Mouse (Mus musculus) adrenal gland, adult (tissue): ENCODE measurements around the gene Adgrl2.

Experiments
- DNase-seq, 2 experiments: peaks; one replicate each; pipeline ENCODE4 v3.0.0; 2022 to 2023; ENCODE audit warnings: low spot score in 1 of 2; ENCODE audit not compliant: inconsistent age in 2 of 2

Adgrl2 gene

DNA sequence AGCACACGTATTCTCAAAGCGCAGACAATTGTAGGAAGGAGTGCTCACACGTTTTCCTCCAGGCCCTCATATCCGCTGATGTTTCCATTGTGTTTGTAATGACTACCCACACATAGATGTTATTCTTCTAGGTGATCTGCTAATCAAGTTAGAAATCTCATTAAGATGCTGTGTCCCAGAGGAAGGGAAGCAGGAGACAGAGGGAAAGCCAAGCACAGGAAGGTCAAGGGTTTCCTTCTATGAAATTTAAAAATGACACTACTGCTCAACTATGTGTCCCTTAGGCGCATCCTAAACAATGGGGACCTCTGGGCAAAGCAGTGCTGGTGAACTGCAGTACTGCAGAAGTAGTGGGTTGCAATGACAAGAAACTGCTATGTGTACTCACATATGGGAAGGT lies 102.5 kb downstream of the Adgrl2 start:
- no peak for DNase-seq

DNA sequence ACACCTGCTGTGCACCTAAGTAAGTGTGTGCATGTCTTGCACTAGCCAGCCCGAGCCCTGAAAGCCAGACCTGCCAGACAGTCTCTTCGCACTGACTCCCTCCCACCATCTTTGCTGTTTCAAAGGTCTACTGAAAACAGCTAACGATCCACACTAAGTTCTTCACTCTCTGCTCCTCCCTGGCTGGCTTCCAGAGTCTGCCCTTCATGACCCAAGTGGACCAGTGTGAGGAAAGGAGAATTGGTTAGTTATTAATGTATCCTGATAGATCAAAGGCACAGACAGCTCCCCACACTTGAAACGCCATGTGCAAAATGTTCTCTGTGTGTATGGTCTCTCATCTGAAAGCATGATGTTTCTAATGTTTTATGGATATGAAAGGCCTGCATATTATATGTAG lies 103.4 kb downstream of the Adgrl2 start:
- DNase-seq, result no peak

DNA sequence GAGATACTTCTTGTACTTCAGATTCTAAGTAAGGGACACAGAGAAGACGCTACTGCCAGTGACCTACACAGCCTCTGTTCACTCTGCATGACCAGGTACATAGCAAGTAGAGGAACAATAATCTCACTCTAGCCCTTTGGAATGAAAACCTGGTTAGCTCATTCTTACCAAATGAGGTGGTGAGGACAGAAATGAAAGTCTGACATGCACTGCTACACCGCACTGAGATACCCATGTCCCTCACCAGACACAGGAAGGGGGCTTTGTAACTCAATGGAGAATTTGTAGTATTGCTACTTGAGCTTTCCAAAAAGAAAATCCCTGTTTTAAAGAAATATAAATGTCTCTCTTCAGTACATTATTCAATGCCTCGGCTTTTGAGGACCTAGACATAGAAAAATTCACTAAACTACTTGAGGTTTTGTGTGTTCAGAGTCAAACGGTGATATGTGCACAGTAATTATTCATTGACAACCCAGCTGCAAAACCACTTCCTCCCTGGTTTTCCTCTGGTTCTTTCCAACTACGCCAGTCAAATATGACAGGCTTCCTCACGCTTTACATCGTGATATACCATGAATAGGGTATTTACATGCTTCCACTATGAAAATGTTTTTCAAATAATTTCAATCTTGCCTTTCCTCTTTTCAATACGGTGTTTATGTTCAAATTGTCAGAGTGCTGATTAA lies 104.2 kb downstream of the Adgrl2 start:
- no peak for DNase-seq

DNA sequence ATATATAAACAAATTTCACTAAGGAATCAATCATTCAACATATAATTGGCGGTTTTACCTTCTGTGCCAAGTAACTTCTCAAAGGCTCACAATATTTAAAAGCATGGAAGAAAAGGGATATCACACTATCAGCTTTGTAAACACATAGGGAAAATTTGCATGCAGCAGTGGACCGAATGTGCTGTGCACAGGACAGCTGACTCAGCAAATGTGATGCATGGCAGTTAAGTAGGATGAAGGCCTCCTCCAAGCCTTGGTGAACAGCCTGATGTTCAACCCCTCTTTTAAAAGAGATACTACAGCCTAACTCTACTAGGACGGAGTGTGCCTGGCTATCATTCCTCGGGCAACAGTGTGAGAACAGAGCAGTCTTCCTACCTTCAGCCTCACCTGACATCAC lies 105.2 kb downstream of the Adgrl2 start:
- DNase-seq, result no peak

DNA sequence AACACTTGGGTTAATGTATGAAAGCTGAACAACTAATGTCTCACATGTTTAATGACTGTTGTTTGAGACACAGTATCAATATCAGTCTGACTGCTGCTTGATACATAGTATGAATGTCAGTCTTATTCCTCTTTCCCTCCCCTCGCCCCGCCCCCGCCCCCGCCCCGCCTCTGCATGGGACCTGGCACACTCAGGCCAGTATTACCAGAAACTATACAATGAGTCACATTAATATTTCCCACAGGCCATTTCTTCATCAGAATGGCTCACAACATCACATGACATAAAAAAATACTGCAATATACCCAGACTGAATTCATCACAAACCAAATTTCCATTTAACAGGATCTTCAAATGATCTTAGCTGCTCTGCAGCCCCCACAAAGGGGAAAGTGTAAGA lies 108.9 kb downstream of the Adgrl2 start:
- no peak for DNase-seq

DNA sequence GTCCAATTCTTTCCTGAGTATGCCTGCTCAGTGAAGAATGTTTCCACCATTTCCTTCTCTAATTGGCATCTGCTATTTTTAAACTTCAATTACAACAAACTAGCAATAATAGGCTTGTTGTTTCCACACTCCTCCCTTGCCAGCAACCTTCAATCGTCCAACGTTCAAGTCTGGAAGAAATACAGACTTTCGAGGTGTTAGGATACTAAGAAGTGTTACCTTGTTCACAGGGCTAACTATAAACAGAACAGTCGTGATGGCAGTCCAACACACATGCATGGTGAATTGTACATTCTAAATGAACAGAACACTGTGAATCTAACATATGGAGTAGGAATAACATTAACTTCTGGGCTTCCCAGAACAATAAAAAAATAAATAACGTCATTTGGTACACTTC lies 117.8 kb downstream of the Adgrl2 start:
- DNase-seq, result no peak

DNA sequence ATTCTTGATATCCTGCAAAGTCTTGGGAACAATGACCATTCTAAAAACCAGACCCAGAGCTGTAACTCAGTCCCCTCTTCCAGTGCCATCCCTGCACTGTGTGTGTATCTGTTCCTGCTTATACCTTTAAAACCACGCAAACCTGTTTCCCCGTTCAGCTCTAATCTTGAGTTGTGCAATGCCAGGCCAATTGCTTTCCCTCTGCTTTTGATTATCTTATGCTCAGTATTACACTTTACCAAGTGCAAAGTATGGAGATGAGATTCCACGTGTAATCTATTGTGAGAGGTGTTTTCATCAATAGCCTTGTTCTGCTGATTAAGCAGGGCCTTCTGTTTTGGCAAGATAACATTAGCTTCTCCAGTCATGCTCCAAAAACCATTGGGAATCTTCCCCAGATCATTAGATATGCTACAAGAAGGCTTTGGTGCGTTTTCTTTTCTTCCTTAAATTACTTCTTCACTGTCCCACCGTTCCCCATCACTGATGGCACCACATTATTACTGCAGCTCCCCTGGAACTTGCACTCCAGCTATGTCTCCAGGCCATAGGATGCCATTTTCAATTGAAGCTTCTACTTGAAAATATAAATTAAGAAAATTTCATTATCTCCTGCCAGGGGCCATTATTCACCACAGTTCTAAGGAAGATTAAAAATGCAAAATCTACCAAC lies 118.4 kb downstream of the Adgrl2 start:
- DNase-seq, result no peak

DNA sequence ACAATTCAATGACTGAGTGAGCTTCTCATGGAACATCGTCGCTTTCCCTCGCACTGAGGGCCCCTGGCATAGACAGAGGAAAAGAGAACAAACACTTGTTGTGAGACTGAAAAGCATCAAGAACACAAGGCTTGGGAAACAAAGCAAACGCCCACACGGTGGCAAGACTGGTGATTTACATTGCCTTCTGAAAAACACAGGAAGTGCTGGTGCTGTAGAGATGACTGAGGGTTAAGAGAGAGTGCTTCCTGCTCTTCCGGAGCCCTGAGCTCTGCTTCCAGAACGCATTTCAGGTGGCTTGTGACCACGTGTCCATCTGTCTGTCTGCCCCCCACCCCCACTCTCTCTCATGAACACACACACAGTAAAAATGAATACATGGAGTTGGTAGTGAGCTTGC lies 122.7 kb downstream of the Adgrl2 start:
- DNase-seq, result peak in 1 of 2 experiments; percentile 30

DNA sequence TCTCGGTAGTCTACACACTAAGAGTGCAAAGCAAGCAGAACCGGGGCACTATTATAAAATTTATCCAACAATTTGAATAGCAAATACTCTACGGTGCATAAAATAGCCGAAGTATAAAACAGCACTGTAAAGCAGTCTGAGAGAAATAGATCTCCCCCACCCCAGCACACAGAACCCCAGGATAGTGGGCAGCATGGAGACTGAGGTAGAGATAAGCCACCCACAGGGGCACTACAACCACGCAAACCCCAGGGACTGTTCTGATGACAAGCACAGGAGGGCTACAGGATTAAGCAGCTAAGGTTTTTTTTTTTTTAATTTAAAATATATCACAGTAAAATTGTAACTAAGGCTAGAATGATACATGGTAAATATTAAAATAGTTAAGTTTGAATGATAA lies 123.7 kb downstream of the Adgrl2 start:
- DNase-seq, result no peak

DNA sequence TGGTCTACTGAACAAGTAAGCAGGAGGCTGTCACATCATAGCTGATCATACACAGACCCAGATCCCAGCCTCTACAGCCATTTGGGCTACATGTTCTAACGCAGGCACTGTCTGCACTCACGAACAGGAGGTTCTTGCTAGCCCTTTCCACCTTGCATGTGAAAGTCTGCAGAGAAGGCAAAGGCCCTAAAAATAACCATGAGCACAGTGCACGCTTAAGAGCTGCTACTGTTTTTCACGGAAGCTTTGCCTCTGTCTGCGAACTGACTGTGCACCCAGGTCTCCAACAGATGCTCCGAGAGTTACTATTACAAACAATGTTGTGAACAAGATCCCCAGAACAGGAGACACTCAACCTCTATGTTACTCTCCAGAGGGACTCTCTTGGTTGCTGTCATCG lies 124.3 kb downstream of the Adgrl2 start:
- DNase-seq, result no peak

DNA sequence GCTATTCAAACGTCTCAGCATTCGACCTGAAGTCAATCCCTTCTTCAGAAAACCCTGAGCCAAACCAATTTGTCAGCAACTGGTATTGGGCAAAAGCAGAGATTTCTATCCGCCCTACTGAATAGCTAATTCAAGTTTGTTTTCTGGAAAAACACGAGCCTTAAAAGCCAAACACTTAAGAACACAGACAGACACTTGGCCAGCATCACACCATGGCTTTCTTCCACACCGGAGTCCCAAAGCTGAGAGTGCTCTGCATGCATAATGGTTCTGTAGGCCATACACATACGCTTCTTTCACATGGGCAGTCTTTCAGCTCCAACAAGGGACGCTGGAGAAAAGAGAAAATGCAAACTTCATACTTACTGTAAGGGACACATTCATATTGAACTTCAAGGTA lies 125.1 kb downstream of the Adgrl2 start:
- DNase-seq, result no peak

DNA sequence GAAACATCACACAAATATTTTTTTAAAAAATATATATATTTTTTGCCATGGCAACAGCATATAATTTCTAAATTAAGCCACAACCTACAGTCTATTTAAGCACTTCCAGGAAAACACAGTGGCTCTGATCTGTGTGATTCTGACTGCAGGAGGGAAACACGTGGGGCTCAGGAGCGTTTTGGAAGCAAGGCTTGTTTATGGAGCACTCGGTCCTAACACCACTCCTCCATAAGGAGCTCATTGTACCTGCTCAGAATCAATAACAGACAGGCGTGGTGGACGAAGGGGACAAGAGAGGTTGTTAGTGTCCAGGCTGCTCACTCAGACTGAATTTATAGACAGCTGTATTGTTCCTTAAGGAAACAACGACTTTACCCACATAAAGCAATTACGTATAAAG lies 128.5 kb downstream of the Adgrl2 start:
- no peak for DNase-seq

DNA sequence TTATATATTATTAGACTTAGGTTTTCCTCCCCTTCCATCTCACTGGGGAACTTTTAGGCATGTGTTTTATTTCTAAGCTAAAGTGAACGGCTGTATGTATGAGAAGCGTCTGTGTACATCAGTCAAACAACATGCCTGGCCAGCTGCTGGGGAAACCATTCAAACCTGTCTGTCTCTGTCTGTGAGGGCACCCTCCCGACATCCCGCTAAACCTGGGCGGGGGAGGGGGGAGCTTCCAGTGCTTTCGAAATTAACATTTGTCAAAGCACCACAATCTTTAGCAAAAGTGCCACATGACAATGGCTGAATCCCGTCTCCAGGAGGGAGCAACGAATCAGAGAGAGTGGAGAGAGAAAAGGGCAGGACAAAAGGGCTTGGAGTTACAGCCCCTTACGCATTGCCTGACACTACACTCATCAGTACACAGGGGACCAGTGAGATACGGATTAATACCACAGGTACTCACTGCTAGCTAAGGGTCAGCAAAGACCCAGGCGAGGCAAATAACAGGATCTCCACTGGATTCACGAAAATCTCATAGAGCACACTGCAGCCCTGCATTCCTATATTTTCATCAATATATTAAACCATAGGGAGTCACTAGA lies 135.9 kb downstream of the Adgrl2 start:
- no peak for DNase-seq

DNA sequence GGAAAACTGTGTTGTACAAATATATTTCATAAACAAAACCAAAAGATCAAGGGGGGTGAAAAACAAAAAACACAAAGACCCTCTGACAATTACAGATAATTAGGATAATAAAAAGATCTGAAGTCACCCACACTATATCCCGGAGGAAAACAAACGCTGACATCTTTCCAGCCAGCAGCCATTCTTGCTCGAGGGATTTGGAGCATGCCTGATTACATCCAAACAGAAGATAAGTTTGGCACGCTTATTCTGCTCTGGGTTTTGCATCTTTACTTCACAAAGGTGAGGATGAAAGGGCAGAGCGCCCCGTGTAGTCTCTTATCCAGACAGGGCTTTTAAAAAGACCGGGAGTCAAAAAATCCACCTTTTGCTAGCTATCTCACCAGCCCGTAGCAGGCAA lies 137.0 kb downstream of the Adgrl2 start:
- no peak for DNase-seq

DNA sequence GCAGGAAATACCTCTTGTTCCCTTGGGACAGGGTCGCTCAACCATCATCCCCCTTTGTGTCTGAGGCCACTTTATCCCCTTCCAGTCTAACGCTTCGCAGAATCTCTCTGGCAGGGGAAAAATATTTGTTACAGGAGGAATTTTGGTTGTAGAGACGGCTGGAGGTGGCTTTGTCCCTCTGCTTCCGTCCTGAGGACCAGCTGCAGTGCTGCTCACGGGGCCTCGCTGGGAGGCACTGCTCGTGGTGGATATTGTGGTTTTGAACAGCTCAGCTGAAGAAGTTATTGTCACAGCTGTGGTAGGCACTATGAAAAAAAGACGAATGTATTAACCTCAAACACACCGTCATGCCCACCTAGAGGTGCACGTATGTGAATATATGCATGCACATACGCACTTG lies 137.8 kb downstream of the Adgrl2 start:
- DNase-seq, result no peak

DNA sequence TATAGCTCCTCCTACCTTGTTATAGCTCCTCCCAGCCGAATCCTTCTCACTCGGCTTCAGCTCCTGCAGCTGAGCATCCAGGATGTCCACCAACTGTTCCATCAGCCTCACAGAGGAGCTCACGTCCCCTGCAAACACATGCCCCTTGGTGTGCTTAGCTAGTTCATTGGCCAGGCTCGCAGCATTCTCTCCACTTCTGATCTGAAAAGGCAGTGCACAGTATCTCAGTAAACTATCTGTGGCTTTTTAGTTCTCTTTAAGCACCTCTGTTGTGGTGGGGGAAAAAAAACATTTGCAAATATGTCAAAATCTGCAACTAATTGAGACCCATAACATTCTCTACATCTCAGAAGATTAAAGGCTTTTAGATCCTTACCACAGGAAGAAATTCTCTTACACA lies 139.5 kb downstream of the Adgrl2 start:
- DNase-seq, result no peak

DNA sequence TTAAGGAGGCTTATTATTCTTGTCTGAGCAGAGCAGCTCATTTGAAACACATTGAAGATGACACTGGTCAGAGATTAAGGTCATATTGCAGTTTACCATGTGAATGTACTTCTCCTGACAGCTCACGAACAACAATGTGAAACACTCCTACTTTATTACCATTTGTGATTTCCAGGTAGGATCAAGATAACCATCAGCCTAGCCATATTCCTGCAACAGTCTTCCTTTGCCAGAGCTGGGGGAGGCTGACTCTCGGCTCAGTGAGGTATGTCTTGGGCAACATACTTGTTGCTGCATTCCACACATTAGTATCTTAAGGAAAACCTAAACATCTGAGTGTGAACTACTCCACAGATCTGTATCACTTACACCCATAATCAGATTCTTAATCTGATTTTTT lies 142.0 kb downstream of the Adgrl2 start:
- DNase-seq, result no peak

DNA sequence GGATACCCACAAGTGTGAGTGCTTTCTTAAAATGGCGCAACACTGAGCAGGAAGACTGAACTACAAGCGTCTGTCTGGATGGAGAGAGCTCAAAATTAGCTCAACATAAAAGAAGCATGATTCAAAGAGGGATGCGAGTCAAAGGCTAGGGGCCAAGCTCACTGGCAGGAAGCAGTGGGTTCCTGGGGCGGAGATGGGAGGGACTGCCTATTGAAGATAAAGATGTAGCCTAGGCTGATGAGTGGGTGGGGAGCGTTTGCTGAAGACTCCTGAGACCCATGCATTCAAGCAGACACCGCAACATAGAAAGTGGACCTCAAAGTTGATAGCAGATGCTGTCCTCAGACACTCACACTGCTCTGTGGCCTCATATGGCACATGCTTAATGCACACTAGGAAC lies 146.2 kb downstream of the Adgrl2 start:
- DNase-seq, result no peak

DNA sequence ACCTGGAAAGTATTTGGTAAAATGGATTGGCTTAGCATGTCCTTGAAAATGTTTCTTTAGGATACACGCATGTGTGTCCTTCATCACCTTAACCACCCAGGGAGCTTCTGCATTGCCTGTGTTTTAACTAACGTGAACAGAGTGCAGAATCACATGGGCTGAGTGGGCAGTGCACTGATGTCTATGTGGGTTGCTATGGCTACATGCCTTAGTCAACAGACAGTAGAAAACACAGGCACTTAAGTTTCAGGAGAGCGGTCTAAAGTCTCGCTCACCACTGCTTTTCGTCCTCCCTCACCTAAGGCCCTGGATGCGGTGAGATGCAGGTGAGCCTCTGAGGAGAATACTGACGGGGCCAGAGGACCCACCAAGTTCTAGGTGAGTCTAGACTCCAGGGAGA lies 147.8 kb downstream of the Adgrl2 start:
- no peak for DNase-seq

DNA sequence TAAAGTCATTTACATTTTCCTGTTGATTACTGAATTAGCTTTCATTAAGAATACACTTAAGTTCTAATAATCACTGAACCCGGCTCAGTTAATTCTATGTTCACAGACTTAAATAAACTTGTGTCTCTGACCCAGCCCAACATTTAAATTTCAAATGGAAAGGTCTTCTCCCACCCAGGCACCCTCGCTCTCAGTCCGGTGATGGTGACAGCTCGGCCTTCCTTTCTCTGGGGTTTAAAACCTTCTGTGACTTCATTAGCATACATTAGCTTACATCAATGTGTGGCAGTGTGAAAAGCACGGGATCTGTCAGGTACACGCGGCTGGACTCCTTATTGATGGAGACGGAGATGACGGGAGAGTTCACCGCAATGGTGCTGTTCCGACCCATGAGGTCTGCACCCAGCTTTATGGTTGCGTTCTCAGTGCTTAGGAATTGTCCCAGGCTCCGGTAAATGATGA lies 151.5 kb downstream of the Adgrl2 start:
- no peak for DNase-seq

DNA sequence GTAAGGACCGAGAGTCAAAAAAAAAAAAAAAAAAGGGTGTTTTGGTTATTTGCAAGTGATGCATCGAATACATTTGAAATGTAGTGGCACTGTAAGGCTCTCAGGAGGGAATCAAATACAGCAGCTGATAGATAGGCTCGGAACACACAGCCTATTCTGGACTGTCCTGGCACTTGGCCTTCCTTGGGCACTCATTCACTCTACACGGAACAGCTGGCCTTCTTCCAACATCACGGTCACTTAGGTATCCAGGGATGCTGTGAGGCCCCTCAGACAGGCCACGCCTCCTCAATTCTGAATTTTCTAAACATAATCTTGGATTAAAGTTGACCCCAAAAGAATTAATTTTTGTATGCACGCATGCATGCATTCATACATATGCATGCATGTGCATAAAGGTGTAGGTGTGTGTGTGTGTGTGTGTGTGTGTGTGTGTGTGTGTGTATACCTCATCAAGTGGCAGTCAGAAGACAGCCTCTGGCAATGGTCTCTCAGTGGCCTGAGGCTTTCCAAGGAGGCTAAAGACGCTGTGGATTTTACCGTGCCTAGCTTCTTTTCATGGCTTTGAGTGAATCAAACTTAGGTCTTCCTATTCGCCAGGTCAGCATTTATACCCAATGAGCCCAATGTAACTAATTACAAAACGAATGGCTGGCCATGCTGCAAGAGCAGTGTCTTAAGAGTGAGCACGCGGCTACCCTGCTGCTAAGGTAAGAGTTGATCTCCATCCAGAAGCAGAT lies 152.1 kb downstream of the Adgrl2 start:
- no peak for DNase-seq

DNA sequence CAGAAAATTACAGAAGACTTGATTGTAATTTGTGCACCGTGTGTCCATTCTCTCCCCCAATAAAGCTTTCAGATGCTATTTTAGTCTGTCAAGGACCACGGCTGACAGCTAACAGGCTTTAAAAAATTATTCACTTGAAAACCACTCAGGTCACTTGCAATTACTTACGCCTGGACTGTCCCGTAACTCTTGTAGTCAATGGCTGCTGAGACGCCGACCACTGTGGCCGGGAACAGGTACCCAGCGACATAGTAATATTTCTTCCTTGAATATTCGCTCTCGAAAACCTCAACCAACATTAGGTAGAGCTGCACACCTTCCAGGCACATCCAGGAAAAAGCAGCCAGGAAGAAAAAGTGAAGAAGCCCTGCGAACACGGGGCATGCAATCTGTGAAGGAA lies 155.2 kb downstream of the Adgrl2 start:
- no peak for DNase-seq
